Mouse (Mus musculus) stomach, postnatal 0 days (tissue): ENCODE data around the gene Osm.

Source experiments
- CTCF ChIP-seq: IDR thresholded peaks from 2 replicates; pipeline ENCODE4 v1.5.1; 2016; ENCODE audit warnings: antibody characterized with exemption, low read depth, mild to moderate bottlenecking, moderate library complexity
- EP300 ChIP-seq: optimal IDR thresholded peaks from 2 replicates; pipeline ENCODE3; 2016; ENCODE audit warnings: antibody characterized with exemption

DNA sequence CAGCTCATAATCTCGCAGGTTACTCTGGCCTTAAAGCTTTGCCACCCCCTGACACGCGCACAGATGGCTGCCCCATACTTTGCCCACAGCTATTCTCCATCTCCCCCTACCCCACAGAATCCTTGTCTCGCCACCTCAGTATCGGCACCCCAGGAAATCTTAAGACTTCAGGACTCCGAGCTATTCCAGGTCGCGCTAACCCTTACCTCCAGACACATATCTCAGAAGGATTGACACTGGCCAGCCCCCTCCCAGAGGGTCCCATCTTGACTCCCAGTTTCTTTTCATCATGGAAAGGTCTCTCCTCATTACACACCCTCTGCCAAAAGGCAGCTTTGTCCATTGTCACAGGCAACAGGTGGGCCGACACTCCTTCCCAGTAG, 48.9 kb upstream of the Osm start:
- TF ChIP-seq CTCF (no peak), EP300 (no peak)
